Mouse (Mus musculus) spleen, adult 12 weeks (tissue): ENCODE results near the gene Thsd7b.
"Not testable (repeated sequence)": the region's sequence is repeated elsewhere in the genome, so short reads cannot be mapped to it uniquely, and the experiment has no call there.

Experiments used
- DNase-seq: peaks from one replicate; pipeline ENCODE4 v3.0.0; 2022; ENCODE audit warnings: low spot score

Thsd7b gene

DNA sequence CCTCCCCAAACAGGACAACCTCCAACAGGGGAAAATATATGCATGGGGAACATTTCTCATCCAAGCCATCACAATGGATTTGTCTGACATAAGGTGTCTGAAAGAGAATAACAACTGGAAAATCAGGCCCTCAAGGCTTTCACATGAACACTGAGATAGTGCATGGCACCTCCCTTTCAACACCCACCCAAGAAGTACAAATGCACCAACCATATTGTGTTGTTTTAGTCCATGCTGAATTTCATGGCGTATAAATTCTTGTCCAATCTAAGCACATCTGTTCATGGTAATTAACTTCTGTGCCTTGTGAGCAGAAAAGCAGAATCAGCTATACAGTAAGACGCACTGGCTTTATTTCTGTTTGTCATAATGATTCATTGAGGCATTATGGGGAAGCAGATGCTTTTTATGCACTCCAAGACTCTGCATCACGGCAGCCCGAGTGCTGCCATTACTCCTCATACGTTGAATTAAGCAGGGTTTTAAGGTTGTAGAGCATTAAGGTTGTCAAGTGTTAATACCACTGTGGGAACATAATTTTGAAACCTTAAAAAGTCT is 577.0 kb downstream of the Thsd7b start:
- no peak for DNase-seq

GRCm38 (mm10) chr1:129867714-129868113 is 594.6 kb downstream of the Thsd7b start:
- DNase-seq: no peak

GRCm38 (mm10) chr1:129874355-129874754 is 601.3 kb downstream of the Thsd7b start:
- DNase-seq: no peak

GRCm38 (mm10) chr1:129887861-129888260 is 614.8 kb downstream of the Thsd7b start:
- no peak for DNase-seq

- DNase-seq: no peak
Measured at GRCm38 (mm10) chr1:129898121-129898520, 625.0 kb downstream of the Thsd7b start.

DNA sequence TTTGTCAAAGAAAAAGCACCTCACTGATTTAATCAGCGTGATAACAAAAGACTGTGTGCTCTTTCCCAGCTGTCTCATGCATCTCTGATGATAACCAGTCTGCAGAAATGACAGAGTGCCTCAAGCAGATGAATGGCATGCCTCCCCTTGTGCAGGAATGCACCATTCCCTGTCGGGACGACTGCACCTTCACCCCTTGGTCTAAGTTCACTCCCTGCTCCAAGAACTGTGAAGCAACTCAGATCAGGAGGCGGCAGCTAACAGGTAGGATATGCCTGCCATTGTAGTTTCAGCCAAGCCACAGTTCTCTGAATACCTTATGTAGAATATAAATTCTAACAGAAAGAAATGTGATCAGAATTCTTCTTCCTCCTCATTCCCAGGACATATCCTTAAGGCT is 642.4 kb downstream of the Thsd7b start:
- no peak for DNase-seq

GRCm38 (mm10) chr1:129917568-129917967 is 644.5 kb downstream of the Thsd7b start:
- no peak for DNase-seq

GRCm38 (mm10) chr1:129919385-129919784 is 646.3 kb downstream of the Thsd7b start:
- peak; percentile 2 for DNase-seq

- DNase-seq: no peak
Measured at GRCm38 (mm10) chr1:129931003-129931402, 657.9 kb downstream of the Thsd7b start.

DNA sequence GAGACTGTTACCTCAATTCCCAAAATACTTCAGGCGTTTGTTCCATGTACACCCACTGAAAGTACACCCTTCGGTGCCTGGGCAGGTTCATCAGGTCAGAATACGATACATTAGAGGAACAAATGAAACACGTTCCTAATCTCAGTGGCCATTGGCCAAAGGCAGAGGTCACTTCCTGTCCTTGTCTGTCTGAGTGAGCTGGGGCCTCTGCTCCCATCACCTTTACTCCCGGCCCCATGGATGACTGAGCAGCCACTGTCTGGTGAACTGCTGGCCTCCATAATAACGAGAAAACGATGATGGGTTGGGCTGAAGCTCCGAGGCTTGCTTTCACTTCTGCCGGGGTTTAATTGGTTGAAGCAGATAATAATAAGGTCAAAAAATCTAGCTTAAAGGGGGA is 670.0 kb downstream of the Thsd7b start:
- DNase-seq: no peak

DNA sequence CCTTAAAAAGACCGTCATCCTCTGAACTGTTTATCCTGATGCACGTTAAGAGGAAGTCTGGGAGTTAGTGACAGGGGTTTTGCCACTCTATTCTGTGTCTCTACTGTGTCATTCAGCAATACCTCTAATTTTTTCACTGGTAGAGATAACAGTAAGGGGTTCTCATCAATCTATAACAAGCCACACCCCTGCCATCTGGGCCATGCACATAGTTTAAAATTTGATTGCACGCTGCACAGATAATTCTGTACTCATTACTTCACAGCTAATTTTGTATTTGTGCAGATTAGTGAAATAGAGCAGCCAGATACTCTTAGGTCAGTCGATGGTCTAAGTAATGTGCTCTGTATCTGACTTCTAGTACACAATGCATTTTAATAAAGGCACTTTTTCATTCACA is 673.9 kb downstream of the Thsd7b start:
- no peak for DNase-seq

GRCm38 (mm10) chr1:129955478-129955877 is 682.4 kb downstream of the Thsd7b start:
- no peak for DNase-seq

- peak; percentile 17 for DNase-seq
Measured at GRCm38 (mm10) chr1:129956625-129957024, 683.5 kb downstream of the Thsd7b start.

DNA sequence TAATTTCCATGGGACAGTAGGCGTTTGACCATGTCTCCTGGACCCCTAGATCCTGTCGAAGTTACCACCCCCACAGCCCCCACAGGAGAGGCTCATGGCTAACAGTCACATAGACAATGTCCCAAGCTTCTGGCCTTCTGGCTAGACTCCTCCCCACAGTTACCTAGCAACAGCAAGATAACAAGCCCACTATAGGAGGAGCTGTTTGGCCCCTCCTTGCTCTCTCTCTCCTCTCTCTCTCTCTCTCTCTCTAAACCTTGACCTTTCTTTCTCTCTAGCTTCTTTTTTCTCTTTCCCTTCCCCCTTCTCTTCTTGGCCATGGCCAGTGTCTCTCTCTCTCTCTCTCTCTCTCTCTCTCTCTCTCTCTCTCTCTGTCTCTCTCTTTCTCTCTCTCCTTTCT is 686.2 kb downstream of the Thsd7b start:
- DNase-seq: not testable (repeated sequence)

- no peak for DNase-seq
Measured at GRCm38 (mm10) chr1:129963166-129963565, 690.1 kb downstream of the Thsd7b start.

- not testable (repeated sequence) for DNase-seq
Measured at GRCm38 (mm10) chr1:129989247-129989646, 716.1 kb downstream of the Thsd7b start.

DNA sequence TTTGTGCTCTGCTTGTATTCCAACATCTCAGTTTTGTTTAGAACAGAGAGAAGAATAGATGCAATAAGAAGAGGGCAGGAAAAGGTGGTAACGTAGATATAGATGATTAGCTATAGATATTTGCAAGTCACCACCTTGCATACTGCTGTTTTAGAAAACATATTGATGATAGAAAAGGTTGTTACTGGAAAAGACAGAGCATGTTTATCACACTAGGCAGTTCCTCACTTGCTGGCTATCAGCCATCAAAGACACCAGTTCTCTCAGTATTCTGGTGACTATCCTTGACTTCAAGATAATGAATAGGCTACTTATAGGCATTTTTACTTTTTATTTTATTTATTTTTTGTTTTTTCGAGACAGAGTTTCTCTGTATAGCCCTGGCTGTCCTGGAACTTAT is 717.7 kb downstream of the Thsd7b start:
- DNase-seq: no peak

DNA sequence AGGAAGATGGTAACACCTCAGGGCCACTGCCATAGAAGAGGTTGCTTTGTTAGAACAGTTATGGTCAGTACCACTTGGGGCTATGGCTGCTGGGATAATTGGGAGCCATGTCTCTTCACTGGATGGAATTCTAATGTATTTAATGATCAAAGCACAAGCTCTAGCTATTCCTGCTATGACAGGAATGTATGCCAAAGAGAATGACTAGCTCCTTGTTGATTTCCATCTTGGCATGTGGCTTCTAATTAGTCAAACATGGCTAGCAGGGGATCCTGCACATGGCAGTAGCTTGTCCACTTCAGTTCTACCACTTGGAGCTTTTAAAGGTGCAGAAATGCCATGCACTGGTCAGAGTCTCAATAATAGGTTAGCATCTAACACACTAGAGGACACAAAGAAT is 781.9 kb downstream of the Thsd7b start:
- DNase-seq: no peak

- no peak for DNase-seq
Measured at GRCm38 (mm10) chr1:130062105-130062504, 789.0 kb downstream of the Thsd7b start.

DNA sequence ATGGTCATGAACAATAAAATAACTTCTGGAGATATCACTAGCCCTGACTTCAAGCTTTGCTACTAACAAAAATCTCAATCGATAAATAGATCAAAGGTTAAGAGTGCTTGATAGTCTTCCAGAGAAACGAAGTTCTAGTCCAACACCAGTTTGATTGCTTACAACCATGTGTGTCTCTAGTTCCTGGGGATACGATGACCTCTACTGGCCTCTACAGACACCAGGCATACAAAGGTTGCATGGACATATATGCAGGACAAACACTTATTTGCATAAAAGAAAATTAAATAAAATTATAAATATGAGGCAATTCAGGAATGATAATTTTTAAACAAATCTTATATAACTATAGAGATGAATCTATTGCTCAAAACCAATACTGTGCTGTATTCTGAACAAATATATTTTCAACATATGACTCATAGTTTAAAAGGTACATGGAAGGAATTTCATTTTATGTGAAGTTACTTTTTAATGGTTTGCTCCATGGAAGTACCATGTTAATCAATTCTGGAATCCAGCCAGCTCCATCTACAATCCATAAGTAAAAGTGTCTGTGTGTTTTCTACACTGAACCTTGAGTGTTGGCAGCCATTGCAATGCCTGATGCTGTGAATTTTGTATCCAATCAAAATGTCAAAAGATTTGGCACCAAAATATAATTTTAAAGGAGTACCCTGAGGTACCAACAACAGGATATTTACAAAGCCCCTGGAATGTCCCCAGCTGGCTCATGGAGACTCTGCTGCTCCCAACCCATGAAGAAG is 793.3 kb downstream of the Thsd7b start:
- DNase-seq: no peak

DNA sequence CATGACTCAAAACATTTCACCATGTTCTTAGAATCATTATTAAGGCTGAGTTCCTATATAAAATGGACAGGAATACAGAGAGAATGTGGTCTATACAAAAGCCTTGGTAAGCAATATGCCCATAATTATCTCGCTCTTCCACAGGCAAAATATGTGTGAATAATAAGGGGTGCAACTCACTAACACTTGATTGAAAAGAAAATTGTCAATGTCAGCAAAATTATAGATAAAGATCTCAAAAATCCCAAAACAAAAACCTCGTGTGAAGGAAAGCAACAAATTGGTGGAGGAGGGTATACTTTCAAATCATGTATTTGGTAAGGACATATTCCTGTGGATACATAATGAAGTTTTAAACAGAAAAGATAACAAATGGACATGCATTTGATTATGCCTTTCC is 810.7 kb downstream of the Thsd7b start:
- DNase-seq: no peak

DNA sequence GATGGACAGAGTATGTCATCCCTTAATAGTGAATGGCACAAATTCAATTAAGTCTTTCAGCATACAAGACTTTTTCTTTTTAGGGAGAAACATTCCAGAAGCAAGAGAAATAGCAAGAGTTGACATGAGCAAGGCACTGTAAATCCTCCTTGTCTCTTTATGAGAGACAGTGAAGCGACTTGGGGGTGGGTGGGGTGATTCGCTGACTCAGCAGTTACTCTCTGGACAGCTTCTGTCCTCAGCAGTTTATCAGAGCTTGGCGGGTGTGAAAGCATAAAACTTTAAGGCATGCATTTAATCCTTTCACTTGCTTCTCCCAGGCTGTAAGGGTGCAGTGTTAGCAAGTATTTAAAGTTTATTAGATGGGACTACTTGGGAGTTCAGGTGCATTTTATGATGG is 812.1 kb downstream of the Thsd7b start:
- no peak for DNase-seq

GRCm38 (mm10) chr1:130085910-130086309 is 812.8 kb downstream of the Thsd7b start:
- no peak for DNase-seq

- DNase-seq: no peak
Measured at GRCm38 (mm10) chr1:130099227-130099626, 826.1 kb downstream of the Thsd7b start.
